Mouse (Mus musculus): ENCODE measurements around the gene Vmn1r68.

Gene Vmn1r68

DNA sequence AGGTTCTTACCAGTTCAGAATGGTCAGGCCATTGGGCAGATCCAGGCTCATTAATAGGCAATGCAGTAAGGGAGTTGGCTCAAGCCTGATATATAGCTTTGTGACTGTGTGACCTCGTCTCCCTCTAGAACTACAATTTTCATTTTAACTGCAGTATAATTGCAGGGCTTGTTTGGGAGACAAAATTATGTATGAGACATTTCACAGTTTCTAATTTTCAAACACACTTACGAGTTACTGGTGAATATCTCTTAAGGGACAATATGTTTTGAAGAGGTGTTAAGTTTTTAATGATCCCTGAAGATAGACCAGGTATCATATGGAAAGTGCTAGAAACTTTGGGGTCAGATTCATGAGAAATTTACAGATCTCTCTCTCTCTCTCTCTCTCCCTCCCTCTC, at the start of gene Vmn1r68:
Gene Vmn1r68 (minus strand): TSS at position 101 of the 400 bp plus-strand sequence.
- DNase-seq (ENCODE audit: low spot score): no peak

DNA sequence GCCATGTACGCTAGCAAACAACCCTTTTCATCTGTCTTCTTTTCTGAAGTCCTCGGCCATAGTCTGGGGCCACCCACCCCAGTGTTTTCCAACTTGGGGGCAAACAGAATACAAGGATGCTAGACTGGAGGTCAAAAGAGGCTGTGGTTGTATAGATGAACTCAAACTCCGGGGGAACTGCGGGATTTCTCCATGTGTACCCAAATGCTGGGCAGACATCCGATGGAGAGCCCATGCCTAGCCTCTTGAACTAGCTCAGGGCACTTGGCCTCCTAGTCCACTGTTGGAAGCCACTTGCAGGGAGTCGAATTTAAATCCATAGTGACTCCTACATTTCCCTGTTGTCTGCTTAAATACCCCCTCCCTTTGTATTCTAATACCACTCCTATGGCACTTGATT, 62.7 kb downstream of the Vmn1r68 start:
- no peak for DNase-seq (ENCODE audit: low spot score)

DNA sequence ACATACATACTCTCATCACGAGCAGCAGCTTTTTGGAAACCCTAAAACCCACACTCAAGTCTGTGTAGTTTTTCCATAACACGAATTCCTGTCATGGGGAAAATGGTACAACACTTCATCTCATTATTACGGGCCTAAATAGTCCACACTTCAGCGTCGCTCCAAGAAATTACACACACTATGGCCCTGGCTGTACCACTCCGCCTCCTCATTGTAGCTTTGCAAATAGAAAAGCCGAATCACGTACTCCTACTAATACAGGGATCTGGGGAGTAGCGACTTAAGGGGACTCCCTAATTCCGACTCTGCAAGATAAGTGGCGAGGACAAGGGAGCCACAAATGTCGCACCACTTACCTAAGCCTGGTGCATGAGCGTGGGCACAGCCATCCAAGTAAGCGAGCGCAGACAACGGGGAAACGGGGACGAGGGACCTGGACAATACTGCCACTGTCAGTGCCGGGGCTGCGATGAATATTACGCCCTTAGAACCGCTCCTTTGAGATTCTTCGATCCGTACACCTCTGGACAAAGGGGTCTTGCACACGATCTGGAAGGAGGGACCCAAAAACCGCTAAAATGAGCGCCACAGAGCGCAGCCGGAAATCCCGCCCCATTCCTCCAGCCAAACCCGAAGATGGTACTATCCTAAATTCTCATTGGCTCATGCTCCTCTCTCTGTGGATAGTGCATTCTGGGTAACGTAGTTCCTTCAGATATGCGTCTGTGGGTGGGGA, 63.3 kb downstream of the Vmn1r68 start, which contains the start of gene Zik1:
Gene Zik1 (minus strand): TSS at position 609 of the 736 bp plus-strand sequence.
- no peak for DNase-seq (ENCODE audit: low spot score)

DNA sequence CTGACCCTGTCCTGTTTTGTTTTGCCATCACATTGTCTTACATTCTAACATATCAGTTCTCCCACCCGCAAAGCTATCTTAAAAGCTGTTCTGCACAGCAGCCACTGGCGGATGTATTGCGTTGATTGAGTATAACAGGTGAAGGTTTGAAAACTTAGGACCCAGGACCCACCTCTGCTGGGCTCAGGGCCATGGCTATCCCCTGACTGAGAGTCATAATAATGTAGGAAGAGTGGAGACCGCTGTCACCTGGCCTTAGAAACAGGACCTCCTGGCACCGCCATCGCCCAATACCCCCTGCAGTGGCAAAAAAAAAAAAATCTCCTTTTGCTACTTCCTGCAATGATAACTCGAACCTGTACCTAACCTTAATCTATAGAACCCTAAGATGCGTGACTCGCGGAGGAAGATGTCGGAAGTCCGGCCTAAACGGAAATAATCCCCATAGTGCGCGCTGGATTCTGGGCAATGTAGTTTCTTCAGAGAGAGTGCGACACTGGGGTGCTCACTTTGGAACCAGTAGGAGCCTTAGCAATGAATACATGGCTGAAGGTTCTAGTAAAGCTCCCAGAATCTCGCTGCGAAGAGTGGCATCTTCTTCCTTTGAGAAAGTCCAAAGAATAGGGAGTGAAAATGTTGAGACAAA, 77.6 kb downstream of the Vmn1r68 start:
- no peak for DNase-seq (ENCODE audit: low spot score)

DNA sequence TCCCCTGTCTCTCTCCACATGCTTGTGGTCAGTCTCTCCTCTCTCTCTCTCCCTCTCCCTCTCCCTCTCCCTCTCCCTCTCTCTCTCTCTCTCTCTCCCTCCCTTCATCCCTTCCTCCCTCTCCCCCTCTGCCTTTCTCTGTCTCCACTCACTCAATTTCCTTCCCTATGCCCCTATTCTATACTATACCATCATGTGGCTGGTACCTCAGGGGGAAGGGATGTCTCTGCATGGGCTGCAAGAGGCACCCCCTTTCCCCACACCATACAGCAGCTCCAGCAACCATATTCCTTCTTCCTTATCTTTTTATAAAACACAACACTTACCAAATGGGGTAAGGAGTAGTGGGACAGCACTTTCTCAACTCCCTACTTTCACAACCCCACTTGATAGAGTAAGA, 78.5 kb downstream of the Vmn1r68 start:
- DNase-seq (ENCODE audit: low spot score): no peak

DNA sequence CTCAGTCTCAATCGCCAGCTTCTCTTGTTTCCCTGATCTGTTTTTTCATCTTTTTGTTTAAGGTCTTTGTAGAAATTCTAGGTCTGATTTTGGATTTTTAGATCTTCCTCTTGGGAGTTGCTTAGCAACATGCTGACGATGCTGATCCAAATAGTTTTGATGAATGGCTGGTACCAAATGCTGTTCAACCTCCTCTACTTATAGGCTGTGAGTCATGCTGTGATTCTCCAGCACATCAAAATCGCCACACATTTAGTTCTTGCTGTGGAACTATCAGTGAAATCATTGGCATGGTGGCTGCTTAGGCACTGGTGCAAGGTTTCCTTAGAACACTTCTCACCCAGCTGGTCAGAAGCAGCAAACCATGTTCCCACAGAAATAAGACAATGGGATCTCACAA, 100.1 kb downstream of the Vmn1r68 start:
- no peak for DNase-seq (ENCODE audit: low spot score)
